Mouse (Mus musculus): ENCODE results near the gene Sphk2.

DNA sequence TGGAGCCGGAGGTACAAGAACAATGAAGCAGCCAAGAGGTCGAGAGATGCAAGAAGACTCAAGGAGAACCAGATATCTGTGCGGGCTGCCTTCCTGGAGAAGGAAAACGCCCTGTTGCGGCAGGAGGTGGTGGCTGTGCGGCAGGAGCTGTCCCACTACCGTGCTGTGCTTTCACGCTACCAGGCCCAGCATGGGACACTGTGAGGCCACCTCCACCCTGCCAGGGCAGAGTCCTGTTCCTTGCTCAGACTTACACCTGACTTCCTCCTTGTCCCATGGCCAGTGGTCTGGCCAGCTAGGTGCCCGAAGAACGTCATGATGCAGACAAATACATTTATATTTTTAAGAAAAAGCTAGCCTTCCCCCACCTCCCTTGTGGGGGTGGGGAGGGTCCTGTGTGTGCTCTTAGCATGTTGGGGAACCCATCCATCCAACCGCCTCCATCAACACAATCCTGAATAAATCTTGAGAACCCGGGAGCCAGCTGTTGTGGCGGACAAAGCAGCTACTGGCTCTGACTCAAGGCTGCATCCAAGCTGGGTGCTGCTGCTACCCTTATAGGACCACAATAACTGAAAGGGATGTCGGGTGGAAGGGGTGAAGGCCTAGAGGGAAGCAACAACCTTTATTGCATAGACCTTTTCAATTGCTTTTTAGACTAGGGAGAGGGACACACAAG, 8.0 kb downstream of the Sphk2 start:
- no peak for TF ChIP-seq CTCF (IDR thresholded peaks at IDR 0.05; ENCODE audit: borderline replicate concordance, control insufficient read depth, extremely low read depth, insufficient read depth, low read length, poor library complexity)
- TF ChIP-seq POLR2A (IDR thresholded peaks at IDR 0.05; ENCODE audit: control insufficient read depth, extremely low read depth, insufficient read depth, low read length, poor library complexity), result no peak

Measured in thymus, adult 2 months (tissue).